Mouse (Mus musculus) heart, embryonic 13.5 days (tissue): ENCODE measurements at regions not wholly inside any gene's neighbourhood (a gene's known extent, or its start where the extent isn't known, plus 50 kb on each side); places are given as distances from the start of the nearest gene placed in this dataset.

Experiments
- ATAC-seq: fragments of 200-750 bp; cut with Nextera tagmentation; 2 replicates; pipeline ENCODE4 v1.8.0; 2017; ENCODE audit warnings: moderate TSS enrichment; ENCODE audit not compliant: insufficient number of reproducible peaks, low FRiP score, low TSS enrichment; ENCODE audit errors: extremely low read depth
- H3K27ac ChIP-seq: fragments of 300-500 bp; sonication (generic); replicated peaks from 2 replicates; pipeline ENCODE4 v1.5.1; 2015; ENCODE audit warnings: moderate library complexity, mild to moderate bottlenecking, inconsistent platforms
- H3K27me3 ChIP-seq: fragments of 300-500 bp; sonication (generic); replicated peaks from 2 replicates; pipeline ENCODE4 v1.6.1; 2015; ENCODE audit warnings: mild to moderate bottlenecking, inconsistent platforms
- H3K36me3 ChIP-seq: fragments of 300-500 bp; sonication (generic); 2 replicates; pipeline ENCODE4 v1.6.1; 2015; ENCODE audit warnings: mild to moderate bottlenecking, inconsistent platforms
- H3K4me1 ChIP-seq: fragments of 300-500 bp; sonication (generic); 2 replicates; pipeline ENCODE4 v1.6.1; 2015; ENCODE audit warnings: inconsistent platforms
- H3K4me2 ChIP-seq: fragments of 300-500 bp; sonication (generic); 2 replicates; pipeline ENCODE4 v1.6.1; 2015; ENCODE audit warnings: inconsistent platforms, mild to moderate bottlenecking, moderate library complexity
- H3K4me3 ChIP-seq: fragments of 300-500 bp; sonication (generic); 2 replicates; pipeline ENCODE4 v1.5.1; 2015; ENCODE audit warnings: moderate library complexity, mild to moderate bottlenecking, inconsistent platforms
- H3K9ac ChIP-seq: fragments of 300-500 bp; sonication (generic); 2 replicates; pipeline ENCODE4 v1.6.1; 2015; ENCODE audit warnings: inconsistent platforms, mild to moderate bottlenecking, moderate library complexity
- H3K9me3 ChIP-seq: fragments of 300-500 bp; sonication (generic); 2 replicates; pipeline ENCODE4 v1.6.1; 2016; ENCODE audit warnings: inconsistent platforms
- WGBS: fragments of 180-500 bp; shearing (Covaris S2); methylation state at CpG from one replicate; pipeline ENCODE4 v1.1.7; 2015; ENCODE audit warnings: mixed read lengths; 5-methylcytosine and 5-hydroxymethylcytosine counted together

GRCm38 (mm10) chr9:43673171-43673680 lies 70.6 kb upstream of the Nectin1 start:
- no peak for ATAC-seq
- peaks cover 16% of the 10 kb centered on the region for H3K4me1 ChIP-seq

GRCm38 (mm10) chr9:43674321-43674720 lies 69.5 kb upstream of the Nectin1 start:
- H3K9ac ChIP-seq: no peak overlapping the region
- no peak overlapping the region for H3K4me2 ChIP-seq
- no peak overlapping the region for H3K27ac ChIP-seq
- H3K4me1 ChIP-seq: peaks cover 16% of the 10 kb centered on the region
- H3K36me3 ChIP-seq: no peaks in the 10 kb centered on the region
- no peak overlapping the region for H3K4me3 ChIP-seq
- ATAC-seq: no peak
- 18% methylated on average over 8 of the region's 8 CpGs for WGBS
- H3K9me3 ChIP-seq: no peaks in the 10 kb centered on the region
- peaks cover 34% of the 10 kb centered on the region for H3K27me3 ChIP-seq

More at GRCm38 (mm10) chr9:43673171-43673680, 70.6 kb upstream of the Nectin1 start:
- H3K27me3 ChIP-seq: peaks cover 33% of the 10 kb centered on the region
- H3K36me3 ChIP-seq: no peaks in the 10 kb centered on the region
- no peak overlapping the region for H3K9ac ChIP-seq
- no peaks in the 10 kb centered on the region for H3K9me3 ChIP-seq
- no peak overlapping the region for H3K4me3 ChIP-seq
- no peak overlapping the region for H3K27ac ChIP-seq
- WGBS: 38% methylated on average over 4 of the region's 4 CpGs
- H3K4me2 ChIP-seq: no peak overlapping the region

- Histone ChIP-seq H3K36me3 (no peaks in the 10 kb centered on the region), H3K4me3 (no peak overlapping the region), H3K4me1 (peaks cover 15% of the 10 kb centered on the region), H3K9me3 (no peaks in the 10 kb centered on the region), H3K9ac (no peak overlapping the region), H3K27ac (no peak overlapping the region), H3K27me3 (peaks cover 31% of the 10 kb centered on the region), H3K4me2 (no peak overlapping the region)
- ATAC-seq: no peak
- WGBS: 55% methylated on average over 2 of the region's 2 CpGs
These were observed 67.8 kb upstream of the Nectin1 start for GRCm38 (mm10) chr9:43676011-43676410.

GRCm38 (mm10) chr9:43679331-43679730 lies 64.5 kb upstream of the Nectin1 start:
- Histone ChIP-seq H3K27me3 (peaks cover 33% of the 10 kb centered on the region), H3K36me3 (no peaks in the 10 kb centered on the region), H3K4me2 (no peak overlapping the region), H3K4me1 (peaks cover 4% of the 10 kb centered on the region; the same call in 1 of the 2 replicates), H3K4me3 (no peak overlapping the region), H3K9ac (no peak overlapping the region), H3K9me3 (no peaks in the 10 kb centered on the region), H3K27ac (no peak overlapping the region)
- WGBS: 39% methylated on average over 17 of the region's 17 CpGs
- no peak for ATAC-seq

GRCm38 (mm10) chr9:43681317-43681716 lies 62.5 kb upstream of the Nectin1 start:
- Histone ChIP-seq H3K27ac (no peak overlapping the region), H3K4me1 (no peaks in the 10 kb centered on the region), H3K4me3 (no peak overlapping the region), H3K9me3 (no peaks in the 10 kb centered on the region), H3K9ac (no peak overlapping the region), H3K4me2 (no peak overlapping the region), H3K36me3 (no peaks in the 10 kb centered on the region), H3K27me3 (peaks cover 29% of the 10 kb centered on the region)
- no peak for ATAC-seq
- WGBS: 37% methylated on average over 3 of the region's 3 CpGs

GRCm38 (mm10) chr9:43682102-43682501 lies 61.7 kb upstream of the Nectin1 start:
- H3K27ac ChIP-seq: no peak overlapping the region
- WGBS: 45% methylated on average over 5 of the region's 5 CpGs
- H3K9me3 ChIP-seq: no peaks in the 10 kb centered on the region
- H3K27me3 ChIP-seq: peaks cover 27% of the 10 kb centered on the region
- no peak overlapping the region for H3K9ac ChIP-seq
- ATAC-seq: no peak
- H3K36me3 ChIP-seq: no peaks in the 10 kb centered on the region
- H3K4me1 ChIP-seq: no peaks in the 10 kb centered on the region
- H3K4me2 ChIP-seq: no peak overlapping the region
- no peak overlapping the region for H3K4me3 ChIP-seq

GRCm38 (mm10) chr9:43684596-43684995 lies 59.2 kb upstream of the Nectin1 start:
- 67% methylated on average over 5 of the region's 5 CpGs for WGBS
- Histone ChIP-seq H3K27me3 (peaks cover 8% of the 10 kb centered on the region), H3K4me2 (no peak overlapping the region), H3K36me3 (no peaks in the 10 kb centered on the region), H3K4me1 (no peaks in the 10 kb centered on the region), H3K9ac (no peak overlapping the region), H3K4me3 (no peak overlapping the region), H3K9me3 (no peaks in the 10 kb centered on the region), H3K27ac (no peak overlapping the region)
- ATAC-seq: no peak

GRCm38 (mm10) chr9:43692015-43692414 lies 51.8 kb upstream of the Nectin1 start:
- ATAC-seq: no peak
- H3K27ac ChIP-seq: no peak overlapping the region
- no peak overlapping the region for H3K9ac ChIP-seq
- H3K4me3 ChIP-seq: no peak overlapping the region
- no peaks in the 10 kb centered on the region for H3K27me3 ChIP-seq
- WGBS: 70% methylated on average over 1 of the region's 1 CpGs
- H3K4me1 ChIP-seq: no peaks in the 10 kb centered on the region
- no peaks in the 10 kb centered on the region for H3K9me3 ChIP-seq
- H3K4me2 ChIP-seq: no peak overlapping the region
- H3K36me3 ChIP-seq: no peaks in the 10 kb centered on the region

- Histone ChIP-seq H3K9me3 (no peaks in the 10 kb centered on the region), H3K4me3 (no peak overlapping the region), H3K36me3 (no peaks in the 10 kb centered on the region), H3K9ac (no peak overlapping the region), H3K27ac (no peak overlapping the region), H3K4me2 (no peak overlapping the region), H3K4me1 (no peaks in the 10 kb centered on the region), H3K27me3 (no peaks in the 10 kb centered on the region)
- WGBS: 80% methylated on average over 10 of the region's 10 CpGs
- no peak for ATAC-seq
These were observed 51.2 kb upstream of the Nectin1 start for GRCm38 (mm10) chr9:43692538-43692937.
